15 mouse cellular contexts compared by ENCODE assay signal in the genomic region with DNA sequence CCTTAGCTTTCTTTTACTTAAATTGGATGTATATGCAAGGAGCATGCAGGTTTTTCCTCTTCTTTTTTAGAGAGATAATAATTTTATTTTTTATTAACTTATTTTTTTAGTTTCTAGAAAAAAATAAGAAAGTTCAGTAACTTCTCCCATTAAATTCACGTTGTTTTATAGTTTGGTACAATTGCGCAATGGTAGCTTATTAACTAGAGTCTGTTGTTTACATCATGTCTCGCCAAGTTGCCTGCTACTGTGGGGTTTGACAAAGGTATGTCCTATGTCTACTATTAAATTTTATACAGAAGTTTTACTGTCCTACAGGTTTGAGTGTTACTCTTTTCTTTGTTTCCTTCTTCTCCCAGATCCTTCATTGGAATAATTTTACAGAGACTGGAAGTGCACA.
DNase-seq lines count a peak whose midpoint lies in the region; TF ChIP-seq lines count a peak whose summit lies in the region.
"Had no signal": no experiment of that assay in that cellular context is flagged by ENCODE, and none has a peak within 500 bp of the region (broad histone marks: within the 10 kb centered on the region; RNA-seq: fewer than 3 reads in every experiment).

No protein-coding gene starts in this region.

- H3K79me3 ChIP-seq in C2C12 (ENCODE audit: low read depth), result no peaks in the 10 kb centered on the region

- TF ChIP-seq CTCF in liver, adult 2 months (IDR thresholded peaks at IDR 0.05; ENCODE audit: low read depth, low read length), result no peak
- no peak for TF ChIP-seq CTCF in C2C12 (IDR thresholded peaks at IDR 0.05; ENCODE audit: control insufficient read depth, insufficient read depth, insufficient read length)

- no peaks in the 10 kb centered on the region for H3K79me2 ChIP-seq in liver, adult 2 months (ENCODE audit: control insufficient read depth, insufficient read depth, low read length)
- H3K79me2 ChIP-seq in C2C12 (ENCODE audit: control insufficient read depth, insufficient read depth), result no peaks in the 10 kb centered on the region
- H3K79me2 ChIP-seq in myocyte (ENCODE audit: control insufficient read depth, insufficient read depth), result no peaks in the 10 kb centered on the region

- no peak overlapping the region for H3K4me2 ChIP-seq in myocyte (ENCODE audit: low read depth)

- peak; percentile 46 for DNase-seq in liver, adult 2 months (ENCODE audit: extremely low read depth, low read depth, low spot score)
- no peak for DNase-seq in liver
- DNase-seq in gastrocnemius, adult 8-10 months (ENCODE audit: low spot score in 2 of 2), result no peak
- DNase-seq in kidney, adult 18-20 months, result no peak
- DNase-seq: adrenal gland, postnatal 25 days; B cell, adult 2 months; cerebellum, adult 11 months; cerebellum, adult 11-12 months; cerebellum, adult 18-20 months; cerebellum, adult 2 months had no signal

- H3K27ac ChIP-seq in liver, adult 2 months (replicated peaks; ENCODE audit: insufficient read depth, low read depth, low read length), result no peak overlapping the region

- H3K9ac ChIP-seq in liver, adult 2 months (ENCODE audit: low read depth, low read length), result no peak overlapping the region

- H3K4me1 ChIP-seq in liver, adult 2 months (ENCODE audit: control insufficient read depth, insufficient read depth, low read length), result peaks cover 3% of the 10 kb centered on the region; the same call in 1 of the 2 replicates

- 44% methylated on average over 3 of the region's 3 CpGs for WGBS in liver, adult 2 months

- no peaks in the 10 kb centered on the region for H3K36me3 ChIP-seq in liver, adult 2 months (ENCODE audit: control insufficient read depth, insufficient read depth, low read length)
- H3K36me3 ChIP-seq in C2C12 (ENCODE audit: control insufficient read depth, insufficient read depth), result no peaks in the 10 kb centered on the region
- H3K36me3 ChIP-seq in myocyte (ENCODE audit: control insufficient read depth, insufficient read depth), result no peaks in the 10 kb centered on the region
- H3K36me3 ChIP-seq: G1E had no signal

- H3K4me3 ChIP-seq in liver, adult 2 months (ENCODE audit: insufficient read depth, low read depth, low read length), result no peak overlapping the region
- no peak overlapping the region for H3K4me3 ChIP-seq in C2C12 (ENCODE audit: insufficient read depth, poor library complexity, severe bottlenecking)
- no peak overlapping the region for H3K4me3 ChIP-seq in myocyte

- TF ChIP-seq POLR2A in liver, adult 2 months (IDR thresholded peaks at IDR 0.05; ENCODE audit: extremely low read depth, insufficient read depth, low read length), result no peak
- TF ChIP-seq POLR2A in myocyte (IDR thresholded peaks at IDR 0.05; ENCODE audit: insufficient read length, low read depth), result no peak

- H3ac ChIP-seq in C2C12 (ENCODE audit: control insufficient read depth, insufficient read length, low read depth) (no peak overlapping the region), myocyte (ENCODE audit: control insufficient read depth, insufficient read length) (no peak overlapping the region)

- H3K27me3 ChIP-seq in liver, adult 2 months (ENCODE audit: control insufficient read depth, insufficient read depth, low read length), result no peaks in the 10 kb centered on the region
- H3K27me3 ChIP-seq in C2C12 (ENCODE audit: control insufficient read depth, insufficient read depth, insufficient read length) (no peaks in the 10 kb centered on the region), myocyte (ENCODE audit: control insufficient read depth, insufficient read depth, insufficient read length) (no peaks in the 10 kb centered on the region)
- H3K27me3 ChIP-seq: CH12.LX, Patski had no signal

TF ChIP-seq in C2C12, 6 proteins besides CTCF, POLR2A, EP300 and RAD21:
- TF ChIP-seq MYOD1 (IDR thresholded peaks at IDR 0.05; ENCODE audit: control insufficient read depth, insufficient read length, low read depth) (no peak), MYOG (IDR thresholded peaks at IDR 0.05; ENCODE audit: control insufficient read depth, extremely low read depth, insufficient read length) (no peak), CEBPB (IDR thresholded peaks at IDR 0.05; ENCODE audit: low read depth) (peak; percentile 68)

TF ChIP-seq in myocyte, 11 proteins besides CTCF, POLR2A, EP300 and RAD21:
- TF ChIP-seq E2F4 (IDR thresholded peaks at IDR 0.05; ENCODE audit: insufficient read depth) (no peak), POLR2AphosphoS2 (IDR thresholded peaks at IDR 0.05; ENCODE audit: insufficient read length, low read depth) (no peak), CEBPB (IDR thresholded peaks at IDR 0.05; ENCODE audit: insufficient read depth, poor library complexity, severe bottlenecking) (peak; percentile 57), TCF12 (IDR thresholded peaks at IDR 0.05; ENCODE audit: insufficient read depth, poor library complexity, severe bottlenecking) (no peak)
TF ChIP-seq in myocyte: peak in this region for 1.
